10 mouse cellular contexts compared by ENCODE assay signal in the genomic region with DNA sequence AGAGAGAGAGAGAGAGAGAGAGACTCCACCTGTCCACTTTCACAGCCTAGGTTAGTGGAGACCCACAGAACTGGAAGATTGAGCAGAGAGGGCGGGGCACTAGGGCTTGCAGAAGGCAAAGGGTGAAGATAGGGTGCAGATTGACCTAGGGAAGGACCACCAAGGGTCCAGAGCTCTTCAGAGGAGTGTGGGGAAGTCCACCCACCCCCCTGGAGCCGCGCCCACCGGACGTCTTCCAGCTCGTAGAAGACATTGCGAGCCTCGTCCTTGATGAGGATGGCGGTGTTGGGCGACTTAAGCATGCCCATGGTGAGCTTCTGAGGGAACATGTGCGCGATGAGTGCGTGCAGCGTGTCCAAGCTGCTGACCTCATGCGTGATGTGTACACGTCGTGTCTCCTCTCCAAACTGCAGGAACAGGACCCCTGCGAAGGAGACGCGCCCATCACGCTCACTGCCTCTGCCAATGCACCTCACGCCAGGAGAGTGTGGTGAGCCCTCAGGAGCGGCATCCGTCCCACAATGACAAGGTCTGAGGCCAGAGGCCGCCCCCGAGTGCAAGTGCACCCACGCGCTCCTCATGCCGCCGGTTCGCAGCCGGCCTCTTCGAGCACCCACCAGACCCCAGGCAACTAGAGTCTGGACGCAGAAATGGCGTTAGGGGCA. TPM values are rescaled to one million over a fixed set of nuclear protein-coding genes. Genes with fewer than 3 reads are reported as not detected.
DNase-seq lines count a peak whose midpoint lies in the region; ATAC-seq and TF ChIP-seq lines count a peak whose summit lies in the region.
"Had no signal": no experiment of that assay in that cellular context is flagged by ENCODE, and none has a peak within 500 bp of the region (broad histone marks: within the 10 kb centered on the region; RNA-seq: fewer than 3 reads in every experiment).

No protein-coding gene starts in this region.

- 0 out of 2 replicates have a peak overlapping the region, but pooled peaks have one; percentile 50 for H3K9ac ChIP-seq in hindbrain, embryonic 14.5 days
- H3K9ac ChIP-seq in neural tube, embryonic 12.5 days: no peak overlapping the region; the same call in 1 of the 2 replicates

- WGBS in hindbrain, embryonic 14.5 days: 21% methylated on average over 35 of the region's 35 CpGs
- 14% methylated on average over 35 of the region's 35 CpGs for WGBS in neural tube, embryonic 12.5 days

- peaks cover 65% of the 10 kb centered on the region for H3K27me3 ChIP-seq in hindbrain, embryonic 14.5 days (ENCODE audit: control insufficient read depth, insufficient read depth, low read length)
- H3K27me3 ChIP-seq in neural tube, embryonic 12.5 days (replicated peaks): peaks cover 80% of the 10 kb centered on the region

- peak overlapping the region; percentile 50; the same call in 1 of the 2 replicates for H3K4me3 ChIP-seq in layer of hippocampus, adult 2 months
- H3K4me3 ChIP-seq in hindbrain, embryonic 14.5 days (replicated peaks; ENCODE audit: low read length): no peak overlapping the region
- H3K4me3 ChIP-seq in neural tube, embryonic 12.5 days: no peak overlapping the region
- H3K4me3 ChIP-seq: erythroblast, embryonic 14.5 days had no signal

- H3K4me2 ChIP-seq in hindbrain, embryonic 14.5 days (replicated peaks): peak overlapping the region; percentile 48
- peak overlapping the region; percentile 59 for H3K4me2 ChIP-seq in neural tube, embryonic 12.5 days (replicated peaks)

- TF ChIP-seq CTCF in layer of hippocampus, adult 2 months (conservative IDR thresholded peaks at IDR 0.05): no peak

- H3K36me3 ChIP-seq in hindbrain, embryonic 14.5 days (replicated peaks; ENCODE audit: control insufficient read depth, insufficient read depth): peaks cover 42% of the 10 kb centered on the region
- peaks cover 8% of the 10 kb centered on the region; the same call in 1 of the 2 replicates for H3K36me3 ChIP-seq in neural tube, embryonic 12.5 days

- ATAC-seq in hindbrain, embryonic 14.5 days (ENCODE audit: low FRiP score): no peak
- ATAC-seq in neural tube, embryonic 12.5 days (ENCODE audit: low FRiP score, low read depth): no peak

- H3K9me3 ChIP-seq in hindbrain, embryonic 14.5 days (ENCODE audit: control insufficient read depth, low read length): no peaks in the 10 kb centered on the region
- H3K9me3 ChIP-seq in neural tube, embryonic 12.5 days: no peaks in the 10 kb centered on the region

- peaks cover 35% of the 10 kb centered on the region; the same call in 1 of the 2 replicates for H3K4me1 ChIP-seq in hindbrain, embryonic 14.5 days (replicated peaks; ENCODE audit: control insufficient read depth, insufficient read depth, low read length)
- H3K4me1 ChIP-seq in neural tube, embryonic 12.5 days: peaks cover 42% of the 10 kb centered on the region

- DNase-seq in layer of hippocampus, adult 2 months (ENCODE audit: low spot score in 2 of 2): no peak
- no peak for DNase-seq in layer of hippocampus, postnatal 10 days (ENCODE audit: low spot score in 2 of 2)
- DNase-seq in cerebellum, postnatal 36 days: peak; percentile 56 to 62
- DNase-seq in hindbrain, embryonic 14.5 days (ENCODE audit: low spot score): no peak
- DNase-seq in urinary bladder, postnatal 4 days (ENCODE audit: low spot score in 2 of 2): no peak
- no peak for DNase-seq in ovary, postnatal 10 days (ENCODE audit: low spot score)
- DNase-seq in frontal cortex, adult 2 months (ENCODE audit: extremely low spot score in 1 of 2, low spot score in 1 of 2): no peak

- peak overlapping the region; percentile 87 for H3K27ac ChIP-seq in layer of hippocampus, adult 2 months
- no peak overlapping the region for H3K27ac ChIP-seq in hindbrain, embryonic 14.5 days
- H3K27ac ChIP-seq in neural tube, embryonic 12.5 days: no peak overlapping the region

RNA-seq across cellular contexts. Expression of gene 4933428G20Rik, which starts 36.1 kb away (rescaled TPM):
- total RNA-seq in layer of hippocampus, adult 2 months (2021): under 1 TPM in 1 of 2 experiments, not detected in 1; 0.25 TPM
- under 1 TPM in 1 of 2 experiments, not detected in 1; 0.22 TPM for total RNA-seq in layer of hippocampus, postnatal 10 days (2021)
- polyA plus RNA-seq in hindbrain, embryonic 14.5 days (2014; fragmentation: Nextera tagmentation; extraction: Ambion mirVana): 0.41 TPM in 1 of 2 replicates, not detected in the other
- polyA plus RNA-seq in neural tube, embryonic 12.5 days (2016; fragmentation: Nextera tagmentation; extraction: Ambion mirVana): 0.66 and 0.87 TPM in 2 replicates
- polyA plus RNA-seq in frontal cortex, adult 2 months (2012; rRNA removed): 0.13 and 0.24 TPM in 2 replicates
- total RNA-seq: layer of hippocampus, postnatal 36 days had no signal
- polyA plus RNA-seq: erythroblast, embryonic 14.5 days had no signal

RNA-seq across cellular contexts. Expression of gene Srcin1, which starts 39.8 kb away (rescaled TPM):
- 100 to 1,000 TPM; 226 to 232 TPM for total RNA-seq in layer of hippocampus, adult 2 months (2021)
- total RNA-seq in layer of hippocampus, postnatal 10 days (2021): 100 to 1,000 TPM; 271 to 286 TPM
- polyA plus RNA-seq in hindbrain, embryonic 14.5 days (2014; fragmentation: Nextera tagmentation; extraction: Ambion mirVana): 9.1 and 11.8 TPM in 2 replicates
- polyA plus RNA-seq in neural tube, embryonic 12.5 days (2016; fragmentation: Nextera tagmentation; extraction: Ambion mirVana): 6.4 and 7.9 TPM in 2 replicates
- polyA plus RNA-seq in frontal cortex, adult 2 months (2012; rRNA removed): 117 and 123 TPM in 2 replicates
- polyA plus RNA-seq: erythroblast, embryonic 14.5 days had no signal

Comparison
In these comparisons a context has a peak if more than half of its experiments do, and no peak if none do; other contexts are left out.
1. DNase-seq: peak in cerebellum, postnatal 36 days (2 of 2); none in layer of hippocampus, adult 2 months (0 of 2), layer of hippocampus, postnatal 10 days (0 of 2), hindbrain, embryonic 14.5 days (single experiment), urinary bladder, postnatal 4 days (0 of 2), ovary, postnatal 10 days (single experiment) and frontal cortex, adult 2 months (0 of 2).